Mouse (Mus musculus): ENCODE measurements around the gene Pbx1. TPM values are rescaled to one million over a fixed set of nuclear protein-coding genes. Genes with fewer than 3 reads are reported as not detected.

The Pbx1 gene
- polyA plus RNA-seq, 1 experiment from 2014 or later = 48.8 TPM

GRCm38 (mm10) chr1:168139138-168139682 is 292.9 kb downstream of the Pbx1 start:
- Histone ChIP-seq H3K27me3 (ENCODE audit: insufficient read depth, low read length) (no peaks in the 10 kb centered on the region), H3K4me2 (no peak overlapping the region), H3K9me3 (ENCODE audit: low read depth, low read length) (no peaks in the 10 kb centered on the region), H3K4me3 (ENCODE audit: low read depth, low read length) (no peak overlapping the region), H3K27ac (ENCODE audit: low read depth) (no peak overlapping the region), H3K4me1 (ENCODE audit: insufficient read depth) (no peaks in the 10 kb centered on the region), H3K36me3 (ENCODE audit: insufficient read depth) (no peaks in the 10 kb centered on the region), H3K9ac (no peak overlapping the region)
- ATAC-seq (ENCODE audit: insufficient read depth) (no peak), DNase-seq (no peak)
- TF ChIP-seq CTCF (IDR thresholded peaks at IDR 0.05; ENCODE audit: low read depth) = no peak
- WGBS = 82% methylated on average over 6 of the region's 6 CpGs

GRCm38 (mm10) chr1:168138669-168139068 is 293.4 kb downstream of the Pbx1 start:
- H3K9me3 ChIP-seq (ENCODE audit: low read depth, low read length) = no peaks in the 10 kb centered on the region
- ATAC-seq (ENCODE audit: insufficient read depth) (no peak), DNase-seq (no peak)
- no peak overlapping the region for H3K27ac ChIP-seq (ENCODE audit: low read depth)
- no peaks in the 10 kb centered on the region for H3K27me3 ChIP-seq (ENCODE audit: insufficient read depth, low read length)
- H3K4me3 ChIP-seq (ENCODE audit: low read depth, low read length) = no peak overlapping the region
- WGBS = 82% methylated on average over 4 of the region's 4 CpGs
- no peak overlapping the region for H3K4me2 ChIP-seq
- no peak overlapping the region for H3K9ac ChIP-seq
- no peaks in the 10 kb centered on the region for H3K4me1 ChIP-seq (ENCODE audit: insufficient read depth)
- no peak for TF ChIP-seq CTCF (IDR thresholded peaks at IDR 0.05; ENCODE audit: low read depth)
- no peaks in the 10 kb centered on the region for H3K36me3 ChIP-seq (ENCODE audit: insufficient read depth)

GRCm38 (mm10) chr1:168137890-168138289 is 294.2 kb downstream of the Pbx1 start:
- H3K27me3 ChIP-seq (ENCODE audit: insufficient read depth, low read length) = no peaks in the 10 kb centered on the region
- ATAC-seq (ENCODE audit: insufficient read depth) (no peak), DNase-seq (no peak)
- whole genome bisulfite sequencing = 84% methylated on average over 5 of the region's 5 CpGs
- H3K9ac ChIP-seq = no peak overlapping the region
- no peak overlapping the region for H3K4me3 ChIP-seq (ENCODE audit: low read depth, low read length)
- H3K9me3 ChIP-seq (ENCODE audit: low read depth, low read length) = no peaks in the 10 kb centered on the region
- TF ChIP-seq CTCF (IDR thresholded peaks at IDR 0.05; ENCODE audit: low read depth) = no peak
- no peaks in the 10 kb centered on the region for H3K4me1 ChIP-seq (ENCODE audit: insufficient read depth)
- no peak overlapping the region for H3K27ac ChIP-seq (ENCODE audit: low read depth)
- no peaks in the 10 kb centered on the region for H3K36me3 ChIP-seq (ENCODE audit: insufficient read depth)
- H3K4me2 ChIP-seq = no peak overlapping the region

- no peak overlapping the region for H3K4me3 ChIP-seq (ENCODE audit: low read depth, low read length)
- no peak overlapping the region for H3K27ac ChIP-seq (ENCODE audit: low read depth)
- ATAC-seq (ENCODE audit: insufficient read depth) (no peak), DNase-seq (no peak)
- no peaks in the 10 kb centered on the region for H3K9me3 ChIP-seq (ENCODE audit: low read depth, low read length)
- no peaks in the 10 kb centered on the region for H3K4me1 ChIP-seq (ENCODE audit: insufficient read depth)
- no peaks in the 10 kb centered on the region for H3K27me3 ChIP-seq (ENCODE audit: insufficient read depth, low read length)
- H3K36me3 ChIP-seq (ENCODE audit: insufficient read depth) = no peaks in the 10 kb centered on the region
- no peak overlapping the region for H3K4me2 ChIP-seq
- no peak for TF ChIP-seq CTCF (IDR thresholded peaks at IDR 0.05; ENCODE audit: low read depth)
- WGBS = 57% methylated on average over 6 of the region's 7 CpGs
- H3K9ac ChIP-seq = no peak overlapping the region
Measured at GRCm38 (mm10) chr1:168135545-168135944, 296.5 kb downstream of the Pbx1 start.

- Histone ChIP-seq H3K4me3 (ENCODE audit: low read depth, low read length) (no peak overlapping the region), H3K4me1 (ENCODE audit: insufficient read depth) (no peaks in the 10 kb centered on the region), H3K27ac (ENCODE audit: low read depth) (no peak overlapping the region), H3K4me2 (no peak overlapping the region), H3K9ac (no peak overlapping the region), H3K36me3 (ENCODE audit: insufficient read depth) (no peaks in the 10 kb centered on the region), H3K27me3 (ENCODE audit: insufficient read depth, low read length) (no peaks in the 10 kb centered on the region), H3K9me3 (ENCODE audit: low read depth, low read length) (no peaks in the 10 kb centered on the region)
- TF ChIP-seq CTCF (IDR thresholded peaks at IDR 0.05; ENCODE audit: low read depth) = no peak
- DNase-seq = no peak
- ATAC-seq (ENCODE audit: insufficient read depth) = no peak
Measured at GRCm38 (mm10) chr1:168133696-168134095, 298.4 kb downstream of the Pbx1 start.

- Histone ChIP-seq H3K4me3 (ENCODE audit: low read depth, low read length) (no peak overlapping the region), H3K4me2 (no peak overlapping the region), H3K27me3 (ENCODE audit: insufficient read depth, low read length) (no peaks in the 10 kb centered on the region), H3K9me3 (ENCODE audit: low read depth, low read length) (no peaks in the 10 kb centered on the region), H3K27ac (ENCODE audit: low read depth) (no peak overlapping the region), H3K4me1 (ENCODE audit: insufficient read depth) (no peaks in the 10 kb centered on the region), H3K9ac (no peak overlapping the region), H3K36me3 (ENCODE audit: insufficient read depth) (no peaks in the 10 kb centered on the region)
- WGBS = 59% methylated on average over 4 of the region's 4 CpGs
- ATAC-seq (ENCODE audit: insufficient read depth) (no peak), DNase-seq (no peak)
- TF ChIP-seq CTCF (IDR thresholded peaks at IDR 0.05; ENCODE audit: low read depth) = no peak
Measured at GRCm38 (mm10) chr1:168128004-168128403, 304.1 kb downstream of the Pbx1 start.

GRCm38 (mm10) chr1:168124643-168125490 is 307.2 kb downstream of the Pbx1 start:
- H3K4me3 ChIP-seq (ENCODE audit: low read depth, low read length) = no peak overlapping the region
- no peaks in the 10 kb centered on the region for H3K36me3 ChIP-seq (ENCODE audit: insufficient read depth)
- DNase-seq (no peak), ATAC-seq (ENCODE audit: insufficient read depth) (no peak)
- 70% methylated on average over 5 of the region's 5 CpGs for WGBS
- TF ChIP-seq CTCF (IDR thresholded peaks at IDR 0.05; ENCODE audit: low read depth) = no peak
- no peaks in the 10 kb centered on the region for H3K4me1 ChIP-seq (ENCODE audit: insufficient read depth)
- no peak overlapping the region for H3K4me2 ChIP-seq
- H3K9ac ChIP-seq = no peak overlapping the region
- H3K27ac ChIP-seq (ENCODE audit: low read depth) = no peak overlapping the region
- no peaks in the 10 kb centered on the region for H3K27me3 ChIP-seq (ENCODE audit: insufficient read depth, low read length)
- H3K9me3 ChIP-seq (ENCODE audit: low read depth, low read length) = no peaks in the 10 kb centered on the region

Data from lung, embryonic 14.5 days (tissue).